Mouse (Mus musculus): ENCODE data around the gene Nav3.

Nav3 gene

DNA sequence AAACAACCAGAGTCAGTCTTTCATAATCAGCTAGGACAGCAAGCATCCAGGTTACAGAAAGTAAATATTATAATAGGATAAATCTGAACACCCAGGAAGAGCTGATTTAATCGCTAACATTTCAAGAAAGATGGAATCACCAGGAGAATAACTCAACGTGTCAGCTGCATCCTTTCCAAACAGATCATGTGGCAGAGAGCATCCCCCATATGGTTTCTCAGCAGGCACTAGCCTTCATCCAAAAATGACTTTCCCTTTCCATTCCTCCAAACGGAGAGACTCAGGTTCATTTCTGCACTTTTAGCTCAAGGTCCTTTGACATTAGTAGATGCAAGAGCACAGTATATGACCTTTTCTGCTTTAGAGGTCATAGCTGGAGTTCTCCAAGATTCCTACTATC lies 765.4 kb downstream of the Nav3 start:
- no peak for DNase-seq (ENCODE audit: low spot score in 2 of 2)

DNA sequence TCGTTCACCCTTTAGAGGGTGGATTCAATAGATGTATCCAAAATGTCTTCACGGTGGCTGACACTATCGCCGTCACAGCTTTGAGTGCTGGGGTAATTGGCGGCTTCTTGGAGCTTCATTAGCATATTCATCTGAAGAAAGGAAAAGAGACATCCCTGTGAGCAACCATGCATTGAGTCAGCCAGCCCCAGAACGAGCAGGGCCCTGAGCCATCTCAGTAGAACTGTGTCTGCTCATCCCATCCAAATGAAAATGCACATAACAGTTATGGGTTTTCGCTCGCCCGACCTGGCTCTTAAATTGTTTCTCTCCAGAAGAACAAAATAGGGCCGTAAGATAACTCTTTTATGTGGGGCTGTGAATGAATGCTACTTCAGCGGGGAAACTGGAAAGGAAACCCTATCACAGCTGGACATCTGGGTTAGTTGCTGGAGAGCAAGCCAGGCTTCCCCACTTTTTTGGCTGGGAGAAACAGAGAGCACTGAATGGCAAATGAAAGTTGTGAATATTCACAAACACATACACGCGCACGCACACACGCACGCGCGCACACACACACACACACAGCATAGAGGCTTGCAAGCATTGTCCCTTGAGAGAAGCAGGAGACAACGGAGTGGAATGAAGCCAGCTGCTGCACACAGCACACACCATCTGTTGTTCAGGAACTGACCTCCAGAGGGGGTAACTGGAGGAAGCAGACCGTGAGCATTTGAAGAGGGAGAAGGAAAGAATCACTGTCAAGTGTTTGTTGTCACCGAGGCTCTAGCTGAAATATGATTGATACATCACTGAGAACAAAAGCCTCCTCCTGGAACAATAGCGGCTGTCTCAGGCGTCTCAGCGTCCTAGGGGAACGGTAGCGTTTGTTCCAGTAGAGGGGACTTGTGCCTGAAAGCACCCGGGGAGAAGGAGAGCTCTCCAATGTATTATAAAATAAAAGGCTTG lies 771.6 kb downstream of the Nav3 start:
- DNase-seq (ENCODE audit: low spot score in 2 of 2): peak; percentile 28 to 49

DNA sequence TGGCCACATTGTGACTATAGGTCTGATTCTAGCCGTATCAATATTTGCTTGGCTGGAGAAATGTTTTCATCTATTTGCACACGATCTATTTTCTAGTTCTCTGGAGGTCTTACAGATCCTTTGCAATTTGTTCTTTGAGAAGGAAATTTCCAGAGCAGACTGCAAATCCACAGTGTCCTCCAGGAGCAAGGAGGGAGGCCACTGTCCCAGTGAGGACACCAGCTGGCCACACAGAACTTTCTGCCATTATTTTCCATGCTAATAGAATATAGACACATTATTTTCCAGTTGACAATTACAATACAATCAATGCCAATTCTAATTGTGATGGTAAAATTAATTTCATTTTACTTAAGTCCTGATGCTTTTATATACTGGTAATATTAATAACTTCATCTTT lies 783.1 kb downstream of the Nav3 start:
- DNase-seq (ENCODE audit: low spot score in 2 of 2): no peak

DNA sequence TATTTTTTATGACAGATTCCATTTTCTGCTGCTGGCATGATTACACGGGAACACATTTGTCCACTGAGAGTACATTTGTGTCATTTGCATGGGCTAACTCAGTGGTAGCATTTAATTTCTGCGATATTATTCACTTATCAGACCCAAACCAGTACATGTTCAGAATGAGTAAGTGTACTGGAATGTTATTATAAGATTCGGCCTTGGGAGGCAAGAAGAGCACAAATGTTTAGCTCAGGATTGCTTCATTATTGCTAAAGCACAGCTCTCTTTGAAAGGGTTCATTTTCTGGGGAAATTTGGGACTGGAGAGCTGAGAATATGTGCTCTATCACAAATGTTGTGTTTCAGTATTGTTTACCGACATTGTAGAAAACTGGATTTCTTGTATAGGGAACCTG lies 788.6 kb downstream of the Nav3 start:
- DNase-seq (ENCODE audit: low spot score in 2 of 2): no peak

DNA sequence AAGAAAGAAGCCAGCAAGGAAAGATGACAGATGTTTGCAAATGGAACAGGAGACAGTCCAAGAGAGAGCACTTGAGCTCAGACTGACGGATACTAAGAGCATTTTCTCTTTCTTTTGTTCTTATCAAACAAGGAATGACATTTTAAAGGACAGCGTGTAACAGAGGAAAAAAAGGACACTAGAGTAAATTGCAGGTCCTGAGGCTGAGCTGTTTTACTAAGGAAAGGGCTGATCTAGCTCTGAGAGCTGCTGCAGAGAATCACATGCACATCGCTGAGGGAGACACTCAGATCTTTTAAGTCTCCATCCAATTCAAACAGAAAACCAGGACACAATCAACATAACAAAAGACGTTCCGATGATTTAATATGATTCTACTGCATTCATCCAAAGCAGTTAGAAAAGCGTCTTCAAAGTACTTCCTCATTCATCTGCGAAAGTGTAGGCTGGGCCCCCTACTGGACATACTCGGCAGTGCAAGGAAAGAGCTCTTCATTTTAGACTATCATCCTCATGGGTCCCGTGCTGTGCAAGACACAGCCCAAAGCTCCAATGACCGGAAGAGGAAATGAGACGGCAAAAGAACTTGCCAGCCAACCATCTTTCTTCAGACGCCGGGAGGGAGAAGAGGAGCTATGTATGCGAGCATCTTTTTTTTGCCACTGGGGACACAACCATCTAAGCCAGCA lies 791.2 kb downstream of the Nav3 start:
- DNase-seq (ENCODE audit: low spot score in 2 of 2): peak; percentile 74 to 79

DNA sequence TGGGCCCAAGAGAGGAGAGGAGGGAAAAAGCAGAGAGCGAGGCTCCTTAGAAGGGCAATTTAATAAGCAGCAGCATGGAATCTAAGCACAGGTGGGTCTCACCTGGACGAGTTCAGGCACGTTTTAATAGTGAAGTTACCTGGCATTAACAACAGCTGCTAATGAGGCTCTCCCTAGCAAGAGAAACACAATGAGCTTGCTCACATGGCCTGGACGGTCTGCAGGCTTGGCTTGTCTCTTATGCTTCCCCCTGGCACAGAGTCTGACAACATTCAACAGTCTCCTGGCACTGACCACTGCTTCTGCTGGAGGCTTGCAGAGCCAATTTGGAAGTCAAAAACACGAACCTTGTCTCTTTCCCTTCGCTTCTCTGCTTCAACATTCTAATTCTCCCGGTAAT lies 804.5 kb downstream of the Nav3 start:
- no peak for DNase-seq (ENCODE audit: low spot score in 2 of 2)

DNA sequence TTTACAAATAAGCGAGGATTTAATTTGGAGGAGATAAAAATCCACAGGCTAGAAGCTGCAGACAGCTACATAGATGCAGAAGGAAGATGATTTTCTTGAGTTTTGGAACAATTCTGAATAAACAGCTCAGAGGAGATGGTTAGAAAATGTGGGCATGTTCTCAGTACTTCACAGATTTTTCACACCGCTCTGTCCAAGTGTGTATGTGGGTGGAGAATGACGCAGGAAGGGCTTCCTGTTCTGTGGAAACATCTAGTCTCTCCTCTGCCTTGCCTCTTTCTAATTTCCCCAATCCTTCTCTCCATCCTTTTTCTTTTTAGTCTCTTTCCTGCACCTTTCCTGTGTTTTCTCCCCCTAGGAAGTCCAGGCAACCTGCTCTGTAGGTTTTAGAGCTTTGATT lies 812.4 kb downstream of the Nav3 start:
- peak; percentile 64 to 82 for DNase-seq (ENCODE audit: low spot score in 2 of 2)

DNA sequence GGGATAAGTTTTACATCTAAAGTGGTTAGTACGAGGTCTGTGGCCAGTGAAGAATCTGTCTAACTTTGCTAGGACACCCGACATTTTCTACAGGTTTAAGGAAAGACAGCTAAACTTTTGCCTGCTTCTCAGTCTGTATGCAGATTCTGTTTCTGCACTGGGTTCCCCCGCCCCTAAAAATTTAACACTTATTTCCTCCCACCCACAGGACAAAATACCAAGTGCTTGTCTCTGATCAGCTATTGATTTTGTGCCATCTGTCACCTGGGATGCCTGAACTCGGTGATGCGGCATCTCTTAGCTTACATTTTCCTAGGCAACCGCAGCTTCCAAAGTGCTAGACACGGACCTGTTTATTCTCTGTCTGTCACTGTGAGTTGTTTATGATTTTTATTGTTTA lies 814.2 kb downstream of the Nav3 start:
- DNase-seq (ENCODE audit: low spot score in 2 of 2): no peak

DNA sequence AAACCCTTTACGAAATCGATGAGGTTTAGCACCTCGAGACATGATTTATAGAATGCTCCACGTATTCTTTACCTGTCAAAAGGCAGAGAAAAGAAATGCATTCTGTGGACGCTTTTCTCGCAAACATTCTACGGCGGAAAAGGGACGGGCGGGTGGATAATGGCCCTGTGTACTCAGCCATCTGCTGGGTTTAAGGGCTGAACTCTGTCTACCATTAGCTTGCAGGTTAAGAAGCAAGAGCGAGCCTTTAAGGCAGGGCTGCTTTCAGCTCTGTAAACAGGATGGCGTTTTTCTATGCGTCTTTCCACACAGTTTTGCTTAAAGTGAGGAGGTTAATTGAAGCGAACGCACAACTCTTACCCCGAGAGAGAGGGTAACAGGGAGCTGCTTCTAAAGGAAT lies 818.3 kb downstream of the Nav3 start:
- DNase-seq (ENCODE audit: low spot score in 2 of 2): no peak

Measured in right cerebral cortex, postnatal 36 days (tissue).